In the genomic region with DNA sequence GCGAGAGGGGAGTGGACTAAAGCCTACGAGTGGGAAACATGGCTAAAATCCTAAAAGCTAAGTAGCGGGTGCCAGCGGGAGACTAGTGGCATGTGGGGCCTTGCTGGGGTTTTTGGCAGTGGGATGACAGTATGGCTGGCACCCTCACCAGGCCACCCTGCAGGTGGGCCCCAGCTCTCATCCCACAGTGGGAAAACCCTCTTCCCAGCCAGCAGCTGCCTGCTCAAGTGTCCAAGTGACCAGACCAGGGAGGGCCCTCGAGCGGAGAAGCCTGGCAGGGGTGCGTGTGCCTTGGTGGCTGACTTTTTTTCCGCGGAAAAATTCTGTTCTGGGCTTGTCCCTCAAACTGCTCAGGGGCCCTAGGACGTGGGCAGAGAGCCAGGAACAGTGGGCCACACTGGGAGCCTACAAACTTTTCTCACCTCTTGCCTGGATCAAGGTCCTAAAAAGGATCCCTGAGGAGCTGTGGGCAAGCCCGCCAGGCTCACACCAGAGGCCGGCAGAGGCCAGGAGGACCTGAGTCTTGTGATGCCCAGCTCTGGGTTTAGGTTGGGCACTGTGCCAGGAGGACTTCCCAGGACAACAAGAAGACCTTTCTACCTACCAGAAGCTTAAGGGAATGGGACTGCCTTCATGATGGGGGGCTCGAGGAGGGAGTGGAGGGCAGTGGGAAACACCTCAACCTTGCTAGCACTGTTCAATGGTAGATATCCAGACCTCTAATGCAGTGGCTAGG, we compare ENCODE assay signal across 27 mouse cellular contexts. TPM values are rescaled to one million over a fixed set of nuclear protein-coding genes. Genes with fewer than 3 reads are reported as not detected.
DNase-seq lines count a peak whose midpoint lies in the region; ATAC-seq and TF ChIP-seq lines count a peak whose summit lies in the region.
"Had no signal": no experiment of that assay in that cellular context is flagged by ENCODE, and none has a peak within 500 bp of the region (broad histone marks: within the 10 kb centered on the region; RNA-seq: fewer than 3 reads in every experiment).

No protein-coding gene starts in this region.

- H3K27ac ChIP-seq in hindbrain, embryonic 10.5 days = 0 out of 2 replicates have a peak overlapping the region, but pooled peaks have one; percentile 29
- no peak overlapping the region for H3K27ac ChIP-seq in hindbrain, postnatal 0 days
- H3K27ac ChIP-seq in midbrain, postnatal 0 days (ENCODE audit: low read depth, low read length) = no peak overlapping the region
- H3K27ac ChIP-seq in midbrain, embryonic 11.5 days (ENCODE audit: low read depth, low read length) = no peak overlapping the region
- H3K27ac ChIP-seq: embryonic facial prominence, embryonic 15.5 days; forebrain, embryonic 15.5 days; kidney, postnatal 0 days; limb, embryonic 13.5 days; liver, embryonic 12.5 days; stomach, postnatal 0 days had no signal

- no peak overlapping the region for H3K4me2 ChIP-seq in hindbrain, postnatal 0 days (ENCODE audit: low read depth, low read length)
- H3K4me2 ChIP-seq in midbrain, postnatal 0 days (ENCODE audit: low read depth, low read length, poor library complexity, severe bottlenecking) = no peak overlapping the region
- H3K4me2 ChIP-seq in midbrain, embryonic 11.5 days = no peak overlapping the region
- H3K4me2 ChIP-seq: embryonic facial prominence, embryonic 15.5 days; forebrain, embryonic 15.5 days; heart, embryonic 11.5 days; limb, embryonic 13.5 days; liver, embryonic 12.5 days had no signal

- peaks cover 19% of the 10 kb centered on the region for H3K36me3 ChIP-seq in hindbrain, embryonic 10.5 days
- H3K36me3 ChIP-seq in hindbrain, postnatal 0 days (ENCODE audit: insufficient read depth, low read length) = no peaks in the 10 kb centered on the region
- no peaks in the 10 kb centered on the region for H3K36me3 ChIP-seq in midbrain, postnatal 0 days (ENCODE audit: insufficient read depth, low read length)
- no peaks in the 10 kb centered on the region for H3K36me3 ChIP-seq in midbrain, embryonic 11.5 days (ENCODE audit: control insufficient read depth, insufficient read depth, low read length)
- H3K36me3 ChIP-seq: embryonic facial prominence, embryonic 15.5 days; forebrain, embryonic 15.5 days; limb, embryonic 13.5 days; liver, embryonic 12.5 days had no signal

- H3K4me3 ChIP-seq in hindbrain, embryonic 10.5 days = no peak overlapping the region
- no peak overlapping the region for H3K4me3 ChIP-seq in hindbrain, postnatal 0 days (ENCODE audit: low read length)
- no peak overlapping the region for H3K4me3 ChIP-seq in midbrain, postnatal 0 days (ENCODE audit: low read depth, low read length)
- no peak overlapping the region for H3K4me3 ChIP-seq in midbrain, embryonic 11.5 days (ENCODE audit: low read depth, low read length)
- H3K4me3 ChIP-seq: embryonic facial prominence, embryonic 15.5 days; forebrain, embryonic 15.5 days; limb, embryonic 13.5 days; liver, embryonic 12.5 days had no signal

- no peak overlapping the region for H3K9ac ChIP-seq in hindbrain, postnatal 0 days (replicated peaks; ENCODE audit: low read length)
- no peak overlapping the region for H3K9ac ChIP-seq in midbrain, postnatal 0 days (replicated peaks; ENCODE audit: low read length, poor library complexity, severe bottlenecking)
- no peak overlapping the region for H3K9ac ChIP-seq in midbrain, embryonic 11.5 days (ENCODE audit: low read length)
- H3K9ac ChIP-seq: embryonic facial prominence, embryonic 15.5 days; forebrain, embryonic 15.5 days; limb, embryonic 13.5 days; liver, embryonic 12.5 days had no signal

- no peak for TF ChIP-seq CTCF in hindbrain, postnatal 0 days (IDR thresholded peaks at IDR 0.05; ENCODE audit: low read depth)
- TF ChIP-seq CTCF in midbrain, postnatal 0 days (IDR thresholded peaks at IDR 0.05) = no peak

- 86% methylated on average over 13 of the region's 13 CpGs for WGBS in hindbrain, embryonic 10.5 days
- 51% methylated on average over 13 of the region's 13 CpGs for WGBS in hindbrain, postnatal 0 days
- 78% methylated on average over 13 of the region's 13 CpGs for WGBS in midbrain, postnatal 0 days
- 89% methylated on average over 13 of the region's 13 CpGs for WGBS in midbrain, embryonic 11.5 days

- H3K27me3 ChIP-seq in hindbrain, embryonic 10.5 days (ENCODE audit: insufficient read depth, poor library complexity, severe bottlenecking) = peaks cover 28% of the 10 kb centered on the region
- H3K27me3 ChIP-seq in hindbrain, postnatal 0 days (ENCODE audit: insufficient read depth, low read length) = no peaks in the 10 kb centered on the region
- H3K27me3 ChIP-seq in midbrain, postnatal 0 days (ENCODE audit: insufficient read depth, low read length) = no peaks in the 10 kb centered on the region
- no peaks in the 10 kb centered on the region for H3K27me3 ChIP-seq in midbrain, embryonic 11.5 days (ENCODE audit: control insufficient read depth, insufficient read depth, low read length)
- H3K27me3 ChIP-seq: embryonic facial prominence, embryonic 15.5 days; forebrain, embryonic 15.5 days; limb, embryonic 13.5 days had no signal

- no peak for ATAC-seq in hindbrain, postnatal 0 days
- no peak for ATAC-seq in midbrain, postnatal 0 days (ENCODE audit: low FRiP score)
- no peak for ATAC-seq in midbrain, embryonic 11.5 days (ENCODE audit: low FRiP score)
- ATAC-seq: CD4-positive, CD25-positive, alpha-beta regulatory T cell, adult 4 months; forebrain, embryonic 15.5 days; liver, embryonic 12.5 days had no signal

- no peaks in the 10 kb centered on the region for H3K9me3 ChIP-seq in hindbrain, embryonic 10.5 days
- H3K9me3 ChIP-seq in hindbrain, postnatal 0 days (ENCODE audit: low read length) = 0 out of 2 replicates have a peak, but pooled peaks cover 4% of the 10 kb centered on the region
- H3K9me3 ChIP-seq in midbrain, postnatal 0 days (ENCODE audit: low read length) = no peaks in the 10 kb centered on the region
- H3K9me3 ChIP-seq in midbrain, embryonic 11.5 days (ENCODE audit: control insufficient read depth, low read length) = no peaks in the 10 kb centered on the region
- H3K9me3 ChIP-seq: embryonic facial prominence, embryonic 15.5 days; liver, embryonic 12.5 days had no signal

- no peak for DNase-seq in hindbrain, embryonic 10.5 days (ENCODE audit: low spot score)
- DNase-seq in hindbrain, postnatal 0 days (ENCODE audit: low spot score) = no peak
- DNase-seq in kidney, postnatal 25 days = peak; percentile 49 to 65
- no peak for DNase-seq in kidney, adult 8-10 months
- peak; percentile 19 for DNase-seq in midbrain, postnatal 0 days (ENCODE audit: low spot score)
- DNase-seq in midbrain, embryonic 11.5 days (ENCODE audit: low spot score, missing footprints) = no peak
- peak; percentile 10 for DNase-seq in skeletal muscle tissue, adult 2 months (ENCODE audit: low read depth, low spot score)
- DNase-seq: adrenal gland, postnatal 25 days; cerebellum, adult 9-10 months; gastrocnemius, postnatal 14 days; heart, adult 11 months; layer of hippocampus, postnatal 36 days; lung, adult 18-20 months; lung, postnatal 4 days; right cerebral cortex, adult 18-20 months; thymus, adult 2 months had no signal

- peaks cover 57% of the 10 kb centered on the region for H3K4me1 ChIP-seq in hindbrain, embryonic 10.5 days (replicated peaks)
- H3K4me1 ChIP-seq in hindbrain, postnatal 0 days (ENCODE audit: insufficient read depth, low read length) = peaks cover 10% of the 10 kb centered on the region; the same call in 1 of the 2 replicates
- H3K4me1 ChIP-seq in midbrain, postnatal 0 days (ENCODE audit: insufficient read depth, low read length) = no peaks in the 10 kb centered on the region
- peaks cover 7% of the 10 kb centered on the region for H3K4me1 ChIP-seq in midbrain, embryonic 11.5 days (ENCODE audit: control insufficient read depth, insufficient read depth, low read length)
- H3K4me1 ChIP-seq: liver, embryonic 12.5 days had no signal

RNA-seq across cellular contexts. Expression of gene Wnt7b, which starts 18.1 kb away (rescaled TPM):
- polyA plus RNA-seq in hindbrain, embryonic 10.5 days (2016; fragmentation: Nextera tagmentation; extraction: Ambion mirVana) = 52.3 and 127 TPM in 2 replicates
- 56.6 and 63.1 TPM in 2 replicates for total RNA-seq in hindbrain, postnatal 0 days (2014; rRNA removed)
- polyA plus RNA-seq in hindbrain, postnatal 0 days (2015; fragmentation: Nextera tagmentation; extraction: Ambion mirVana) = 26.0 and 27.2 TPM in 2 replicates
- total RNA-seq in midbrain, postnatal 0 days (2014; rRNA removed) = 26.3 and 34.3 TPM in 2 replicates
- 19.0 and 19.5 TPM in 2 replicates for polyA plus RNA-seq in midbrain, postnatal 0 days (2015; fragmentation: Nextera tagmentation; extraction: Ambion mirVana)
- polyA plus RNA-seq in midbrain, embryonic 11.5 days (2014; fragmentation: Nextera tagmentation; extraction: Ambion mirVana) = 38.5 and 44.3 TPM in 2 replicates
- total RNA-seq: common myeloid progenitor, adult 5-6 weeks; hematopoietic stem cell, adult 5-6 weeks; megakaryocyte-erythroid progenitor cell, adult 5-6 weeks had no signal
- polyA plus RNA-seq: CD4-positive, CD25-positive, alpha-beta regulatory T cell, adult 4 months had no signal

Comparison
In these comparisons a context has a peak if more than half of its experiments do, and no peak if none do; other contexts are left out.
1. DNase-seq: peak in kidney, postnatal 25 days (2 of 2), midbrain, postnatal 0 days (single experiment) and skeletal muscle tissue, adult 2 months (single experiment); none in hindbrain, embryonic 10.5 days (single experiment), hindbrain, postnatal 0 days (single experiment), kidney, adult 8-10 months (0 of 2) and midbrain, embryonic 11.5 days (single experiment).